Mouse (Mus musculus) heart, embryonic 12.5 days (tissue): ENCODE data around the gene Yif1a. TPM values are rescaled to one million over a fixed set of nuclear protein-coding genes. Genes with fewer than 3 reads are reported as not detected.

ENCODE experiments used
- ATAC-seq: fragments of 200-750 bp; cut with Nextera tagmentation; 2 replicates; pipeline ENCODE4 v1.8.0; 2017; ENCODE audit warnings: moderate TSS enrichment, moderate library complexity; ENCODE audit not compliant: insufficient number of reproducible peaks, low FRiP score
- H3K27ac ChIP-seq: fragments of 300-500 bp; sonication (generic); 2 replicates; pipeline ENCODE4 v1.5.1; 2016; ENCODE audit warnings: mild to moderate bottlenecking, moderate library complexity; ENCODE audit not compliant: poor library complexity, severe bottlenecking
- H3K27me3 ChIP-seq: fragments of 300-500 bp; sonication (generic); replicated peaks from 2 replicates; pipeline ENCODE4 v1.6.1; 2016; ENCODE audit warnings: mild to moderate bottlenecking, moderate library complexity
- H3K36me3 ChIP-seq: fragments of 300-500 bp; sonication (generic); 2 replicates; pipeline ENCODE4 v1.6.1; 2016; ENCODE audit warnings: mild to moderate bottlenecking, moderate library complexity
- H3K4me1 ChIP-seq: fragments of 300-500 bp; sonication (generic); replicated peaks from 2 replicates; pipeline ENCODE4 v1.6.1; 2016; ENCODE audit warnings: mild to moderate bottlenecking
- H3K4me2 ChIP-seq: fragments of 300-500 bp; sonication (generic); 2 replicates; pipeline ENCODE4 v1.6.1; 2016; ENCODE audit warnings: mild to moderate bottlenecking, moderate library complexity
- H3K4me3 ChIP-seq: fragments of 300-500 bp; sonication (generic); 2 replicates; pipeline ENCODE4 v1.5.1; 2016; ENCODE audit warnings: mild to moderate bottlenecking
- H3K9ac ChIP-seq: fragments of 300-500 bp; sonication (generic); 2 replicates; pipeline ENCODE4 v1.6.1; 2016; ENCODE audit warnings: mild to moderate bottlenecking, moderate library complexity
- H3K9me3 ChIP-seq: fragments of 300-500 bp; sonication (generic); replicated peaks from 2 replicates; pipeline ENCODE4 v1.6.1; 2016; ENCODE audit warnings: mild to moderate bottlenecking, moderate library complexity
- WGBS: fragments of 180-500 bp; shearing (Covaris S2); methylation state at CpG from one replicate; pipeline ENCODE4 v1.1.7; 2016; 5-methylcytosine and 5-hydroxymethylcytosine counted together
- polyA plus RNA-seq: library from polyadenylated mRNA; unstranded; fragments of >200 nt; fragmentation: Nextera tagmentation; extraction: Ambion mirVana; gene quantifications from 2 replicates; pipeline ENCODE4 v1.2.1, GENCODE M21; 2016

Yif1a gene
- polyA plus RNA-seq, 1 experiment from 2014 or later = 82.8 TPM

DNA sequence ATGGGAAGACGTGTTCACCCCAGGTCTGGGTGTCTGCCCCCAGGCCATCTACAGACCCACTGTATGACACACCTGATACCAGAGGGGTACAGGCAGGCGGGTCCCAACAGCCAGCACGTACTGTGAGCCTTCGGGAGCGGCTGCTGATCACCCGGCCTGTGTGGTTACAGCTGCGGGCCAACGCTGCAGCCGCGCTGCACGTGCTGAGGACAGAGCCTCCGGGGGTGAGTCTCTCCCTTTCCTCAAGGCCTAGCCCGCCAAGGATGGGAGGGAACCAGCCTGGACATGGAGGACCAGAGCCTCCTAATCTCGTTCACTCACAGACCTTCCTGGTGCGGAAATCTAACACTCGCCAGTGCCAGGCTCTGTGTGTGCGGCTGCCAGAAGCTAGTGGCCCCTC lies 37.3 kb upstream of the Yif1a start:
- Histone ChIP-seq H3K9ac (peak overlapping the region; percentile 66), H3K9me3 (no peaks in the 10 kb centered on the region), H3K36me3 (peaks cover 41% of the 10 kb centered on the region), H3K27me3 (peaks cover 33% of the 10 kb centered on the region), H3K27ac (peak overlapping the region; percentile 42; the same call in 1 of the 2 replicates), H3K4me1 (peaks cover 38% of the 10 kb centered on the region), H3K4me3 (peak overlapping the region; percentile 45), H3K4me2 (peak overlapping the region; percentile 67)
- 6% methylated on average over 17 of the region's 17 CpGs for WGBS
- peak; percentile 20; the same call in 1 of the 2 replicates for ATAC-seq

GRCm38 (mm10) chr19:5051515-5051914 lies 36.8 kb upstream of the Yif1a start:
- Histone ChIP-seq H3K4me1 (peaks cover 38% of the 10 kb centered on the region), H3K9ac (peak overlapping the region; percentile 66), H3K36me3 (peaks cover 36% of the 10 kb centered on the region), H3K9me3 (no peaks in the 10 kb centered on the region), H3K27me3 (peaks cover 33% of the 10 kb centered on the region), H3K4me3 (peak overlapping the region; percentile 45), H3K27ac (peak overlapping the region; percentile 42; the same call in 1 of the 2 replicates), H3K4me2 (peak overlapping the region; percentile 67)
- WGBS = 58% methylated on average over 3 of the region's 3 CpGs
- ATAC-seq = no peak

DNA sequence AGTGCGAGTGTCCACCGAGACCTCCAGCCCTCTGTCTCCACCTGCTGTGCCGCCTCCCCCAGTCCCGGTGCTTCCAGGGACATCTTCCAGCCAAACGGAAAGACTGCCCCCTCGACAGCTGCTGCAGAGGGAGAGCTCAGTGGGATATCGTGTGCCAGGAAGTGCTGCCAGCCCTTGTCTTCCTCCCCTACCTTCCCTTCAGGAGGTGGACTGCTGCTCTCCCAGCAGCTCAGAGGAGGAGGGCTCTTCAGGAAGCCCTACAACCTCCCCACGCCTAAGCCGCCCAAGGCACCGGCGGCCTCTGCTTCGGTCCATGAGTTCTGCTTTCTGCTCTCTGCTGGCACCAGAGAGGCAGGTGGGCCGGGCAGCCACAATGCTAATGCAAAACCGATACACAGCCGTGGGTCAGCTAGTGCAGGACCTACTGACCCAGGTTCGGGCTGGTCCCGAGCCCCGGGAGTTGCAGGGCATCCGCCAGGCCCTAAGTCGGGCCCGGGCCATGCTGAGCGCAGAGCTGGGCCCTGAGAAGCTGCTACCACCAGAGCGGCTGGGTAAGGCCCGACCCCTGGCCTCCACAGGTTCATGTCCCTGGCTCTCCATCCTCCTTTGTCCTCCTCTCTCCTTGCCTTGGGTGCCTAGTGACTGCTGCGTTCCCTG lies 36.0 kb upstream of the Yif1a start:
- H3K27ac ChIP-seq = 0 out of 2 replicates have a peak overlapping the region, but pooled peaks have one; percentile 42
- no peak for ATAC-seq
- peaks cover 38% of the 10 kb centered on the region for H3K4me1 ChIP-seq
- H3K9ac ChIP-seq = peak overlapping the region; percentile 44
- peak overlapping the region; percentile 67 for H3K4me2 ChIP-seq
- H3K36me3 ChIP-seq = peaks cover 29% of the 10 kb centered on the region
- H3K9me3 ChIP-seq = no peaks in the 10 kb centered on the region
- 27% methylated on average over 25 of the region's 25 CpGs for WGBS
- peaks cover 33% of the 10 kb centered on the region for H3K27me3 ChIP-seq
- H3K4me3 ChIP-seq = peak overlapping the region; percentile 45

- 63% methylated on average over 17 of the region's 17 CpGs for WGBS
- Histone ChIP-seq H3K4me3 (no peak overlapping the region), H3K4me2 (peak overlapping the region; percentile 67), H3K36me3 (peaks cover 23% of the 10 kb centered on the region), H3K9me3 (no peaks in the 10 kb centered on the region), H3K4me1 (peaks cover 38% of the 10 kb centered on the region), H3K27ac (no peak overlapping the region), H3K27me3 (peaks cover 33% of the 10 kb centered on the region), H3K9ac (no peak overlapping the region)
- ATAC-seq = no peak
Measured at GRCm38 (mm10) chr19:5052853-5053252, 35.5 kb upstream of the Yif1a start.

- 18% methylated on average over 9 of the region's 9 CpGs for WGBS
Measured at GRCm38 (mm10) chr19:5053909-5054308, 34.4 kb upstream of the Yif1a start.

DNA sequence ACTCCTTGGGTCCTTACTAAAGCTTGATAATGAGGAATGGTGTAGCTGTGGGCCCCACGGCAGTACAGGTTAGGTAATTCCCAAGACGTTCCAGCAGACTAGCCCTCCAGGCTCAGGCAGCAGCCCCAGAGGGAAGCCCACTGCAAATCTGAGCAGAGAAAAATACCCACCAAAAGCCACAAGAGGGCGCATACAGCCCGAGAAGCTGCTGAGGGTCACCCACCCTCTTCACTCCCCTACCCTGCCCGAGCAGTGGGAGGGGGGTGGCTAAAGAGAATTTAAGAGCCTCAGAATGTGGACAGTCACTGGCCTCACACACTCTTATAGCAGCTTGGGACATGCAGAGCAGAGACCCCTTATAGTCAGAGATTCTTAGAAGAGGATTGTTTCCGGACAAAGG lies 32.1 kb upstream of the Yif1a start:
- Histone ChIP-seq H3K4me2 (no peak overlapping the region), H3K9ac (no peak overlapping the region), H3K27me3 (peaks cover 32% of the 10 kb centered on the region), H3K27ac (no peak overlapping the region), H3K9me3 (no peaks in the 10 kb centered on the region), H3K4me3 (no peak overlapping the region), H3K4me1 (peaks cover 53% of the 10 kb centered on the region), H3K36me3 (0 out of 2 replicates have a peak, but pooled peaks cover 5% of the 10 kb centered on the region)
- ATAC-seq = no peak
- WGBS = 11% methylated on average over 6 of the region's 6 CpGs

More at GRCm38 (mm10) chr19:5053909-5054308, 34.4 kb upstream of the Yif1a start:
- H3K36me3 ChIP-seq = peaks cover 14% of the 10 kb centered on the region
- no peak overlapping the region for H3K27ac ChIP-seq
- H3K4me1 ChIP-seq = peaks cover 49% of the 10 kb centered on the region
- no peak overlapping the region for H3K4me3 ChIP-seq
- H3K27me3 ChIP-seq = peaks cover 33% of the 10 kb centered on the region
- H3K9me3 ChIP-seq = no peaks in the 10 kb centered on the region
- ATAC-seq = no peak
- H3K4me2 ChIP-seq = no peak overlapping the region
- no peak overlapping the region for H3K9ac ChIP-seq

- H3K4me3 ChIP-seq = no peak overlapping the region
- peaks cover 15% of the 10 kb centered on the region for H3K27me3 ChIP-seq
- 0 out of 2 replicates have a peak, but pooled peaks cover 3% of the 10 kb centered on the region for H3K36me3 ChIP-seq
- H3K4me1 ChIP-seq = peaks cover 37% of the 10 kb centered on the region
- peak overlapping the region; percentile 44 for H3K9ac ChIP-seq
- WGBS = 20% methylated on average over 16 of the region's 16 CpGs
- peak overlapping the region; percentile 37; the same call in 1 of the 2 replicates for H3K27ac ChIP-seq
- ATAC-seq = no peak
- H3K4me2 ChIP-seq = 0 out of 2 replicates have a peak overlapping the region, but pooled peaks have one; percentile 4
- no peaks in the 10 kb centered on the region for H3K9me3 ChIP-seq
Measured at GRCm38 (mm10) chr19:5057876-5058775, 30.2 kb upstream of the Yif1a start.

DNA sequence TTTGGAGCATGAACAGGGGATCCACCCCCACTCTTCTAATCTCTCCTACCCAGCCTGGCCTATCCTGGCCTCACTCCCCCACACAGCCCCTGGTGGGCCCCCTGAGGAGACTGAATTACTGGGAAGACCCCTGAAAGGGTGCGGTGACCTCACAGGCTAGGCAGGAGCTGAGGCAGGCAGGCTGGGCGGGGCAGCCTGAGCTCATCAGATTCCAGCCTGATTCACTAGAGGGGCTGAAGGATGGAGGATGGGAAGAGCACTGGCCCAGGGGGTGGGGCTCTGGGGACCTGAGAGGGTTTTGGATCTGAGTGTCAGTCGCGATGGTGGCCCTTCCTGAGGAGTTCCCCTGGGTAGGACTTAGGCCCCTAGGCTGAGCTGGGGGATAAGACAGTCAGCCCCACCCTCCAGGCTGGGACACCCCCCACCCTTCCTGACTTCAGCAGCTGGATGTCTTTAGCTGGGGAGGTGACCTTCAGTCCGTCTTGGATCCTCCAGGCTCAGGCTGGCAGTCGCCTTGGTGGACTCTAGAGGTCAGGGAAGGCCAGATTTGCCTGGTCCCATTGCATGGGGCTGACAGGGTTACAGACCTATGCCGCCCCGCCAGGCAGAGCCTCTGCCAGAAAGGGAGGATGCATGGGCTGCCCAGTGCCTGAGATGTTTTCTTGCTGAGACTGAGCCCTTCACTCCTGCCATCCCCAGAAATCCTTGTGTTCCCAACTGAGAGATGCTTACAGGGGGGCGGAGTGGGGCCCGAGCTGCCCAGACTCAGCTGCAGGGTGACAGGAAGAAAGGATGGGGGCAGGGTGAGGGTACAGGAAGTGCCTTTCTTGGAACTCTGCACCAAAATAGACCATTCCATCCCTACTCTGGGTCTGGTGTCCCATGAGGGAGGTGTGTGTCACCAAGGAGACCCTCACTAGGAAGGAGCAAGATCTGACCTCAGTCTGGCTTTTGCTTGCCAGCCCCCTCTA lies 29.3 kb upstream of the Yif1a start:
- Histone ChIP-seq H3K27me3 (0 out of 2 replicates have a peak, but pooled peaks cover 6% of the 10 kb centered on the region), H3K4me2 (peak overlapping the region; percentile 4; the same call in 1 of the 2 replicates), H3K27ac (peak overlapping the region; percentile 37), H3K4me3 (no peak overlapping the region), H3K9ac (peak overlapping the region; percentile 44), H3K4me1 (peaks cover 37% of the 10 kb centered on the region), H3K9me3 (no peaks in the 10 kb centered on the region), H3K36me3 (no peaks in the 10 kb centered on the region)
- ATAC-seq = peak; percentile 19
- WGBS = 15% methylated on average over 10 of the region's 10 CpGs

DNA sequence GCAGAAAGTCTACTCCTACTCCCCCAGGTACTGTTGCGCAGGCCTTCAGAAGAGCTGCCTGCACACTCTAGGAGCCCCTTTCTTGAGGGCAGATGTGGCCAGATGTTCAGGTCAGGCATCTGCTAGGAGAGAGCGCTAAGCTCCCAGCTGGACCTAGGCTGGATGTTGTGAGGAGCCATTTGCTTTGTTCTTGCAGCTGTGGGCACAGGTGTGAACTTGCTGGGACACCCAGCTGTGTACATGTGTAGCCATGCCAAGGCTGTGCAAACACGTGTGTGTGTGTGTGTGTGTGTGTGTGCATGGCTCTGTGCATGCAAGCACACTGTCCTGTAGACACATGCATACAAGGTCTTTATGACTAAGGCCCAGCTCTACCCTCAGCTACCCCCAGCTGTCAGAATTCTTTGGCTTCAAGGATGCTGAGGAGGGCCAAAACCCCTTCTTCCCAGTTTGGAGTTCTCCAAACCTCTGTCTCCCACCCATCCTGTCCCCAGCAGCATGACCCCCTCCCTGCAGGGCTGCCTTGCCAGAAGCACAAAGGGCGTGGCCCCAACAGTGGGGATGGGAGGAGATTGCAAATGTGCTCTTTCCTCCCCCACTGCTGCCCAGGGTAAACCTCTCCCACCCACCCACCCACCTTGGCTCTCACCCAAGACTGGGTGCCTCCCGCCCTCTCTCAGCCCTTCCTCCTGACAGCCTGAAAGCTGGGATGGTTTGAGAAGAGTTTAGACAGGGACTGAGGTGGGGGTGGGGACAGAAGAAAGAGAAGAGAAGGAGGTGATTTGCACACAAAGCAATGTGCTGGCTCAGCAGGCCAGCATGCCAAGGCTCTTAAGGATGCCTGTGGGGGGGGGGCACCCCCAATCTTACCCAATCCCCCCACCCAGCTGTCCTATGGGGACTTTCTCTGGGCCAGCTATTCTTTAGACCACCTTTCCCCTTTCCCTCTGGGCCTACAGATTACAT lies 27.7 kb upstream of the Yif1a start:
- no peaks in the 10 kb centered on the region for H3K36me3 ChIP-seq
- no peak overlapping the region for H3K4me2 ChIP-seq
- H3K4me1 ChIP-seq = peaks cover 49% of the 10 kb centered on the region
- 46% methylated on average over 5 of the region's 5 CpGs for WGBS
- no peak for ATAC-seq
- no peaks in the 10 kb centered on the region for H3K9me3 ChIP-seq
- peak overlapping the region; percentile 2; the same call in 1 of the 2 replicates for H3K27ac ChIP-seq
- H3K9ac ChIP-seq = no peak overlapping the region
- no peaks in the 10 kb centered on the region for H3K27me3 ChIP-seq
- H3K4me3 ChIP-seq = no peak overlapping the region
